Mouse (Mus musculus) adrenal gland, postnatal 36 days (tissue): ENCODE data around the gene Kif5a. TPM values are rescaled to one million over a fixed set of nuclear protein-coding genes. Genes with fewer than 3 reads are reported as not detected.

Experiments used
- DNase-seq, 2 experiments: peaks; one replicate each; pipeline ENCODE4 v3.0.0; 2021; ENCODE audit warnings: mixed read lengths in 1 of 2
- total RNA-seq, 2 experiments: library from RNA; stranded (reverse); gene quantifications; 2 replicates each; pipeline ENCODE4 v1.2.3; 2021

Kif5a gene
- total RNA-seq, 2 experiments from 2014 or later, result 6.3 to 7.5 TPM

DNA sequence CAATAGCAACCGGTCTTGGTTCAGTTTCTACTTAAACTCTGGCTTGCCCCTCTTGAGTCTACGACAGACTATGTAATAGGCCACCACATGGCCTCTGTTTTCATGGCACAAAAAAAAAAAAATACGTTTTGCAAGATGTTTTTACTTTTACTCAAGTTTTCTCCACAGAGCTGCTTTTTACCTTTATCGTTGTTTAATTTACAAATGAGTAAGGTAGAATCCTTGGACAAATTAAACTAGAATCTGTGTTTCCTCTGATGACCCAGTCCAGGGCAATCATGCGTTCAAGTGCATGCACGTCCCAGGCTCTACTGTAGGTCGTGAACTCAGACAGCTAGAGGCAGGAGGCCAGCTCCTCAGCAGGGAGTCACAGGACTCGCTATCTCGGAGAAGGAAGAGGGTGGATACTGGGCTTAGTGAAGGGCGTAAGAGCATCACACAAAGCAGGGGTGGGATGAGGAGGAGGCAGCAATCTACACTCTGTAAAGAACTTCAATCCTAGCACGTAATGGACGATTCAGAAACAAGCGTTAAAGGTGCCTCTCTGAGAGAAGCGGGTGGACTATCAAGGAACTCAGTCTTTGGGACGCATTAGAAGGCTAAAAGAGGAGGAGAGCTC, 26.5 kb upstream of the Kif5a start:
- peak; percentile 54 to 70 for DNase-seq

- DNase-seq, result peak; percentile 90 to 94
Measured at GRCm38 (mm10) chr10:127288800-127289572, 25.8 kb upstream of the Kif5a start, which contains the start of gene Mbd6. Gene Mbd6 (minus strand): TSS chr10:127289018.

- DNase-seq, result peak; percentile 67 to 68
Measured at GRCm38 (mm10) chr10:127288328-127288799, 25.2 kb upstream of the Kif5a start.

- no peak for DNase-seq
Measured at GRCm38 (mm10) chr10:127287936-127288293, 24.8 kb upstream of the Kif5a start.

DNA sequence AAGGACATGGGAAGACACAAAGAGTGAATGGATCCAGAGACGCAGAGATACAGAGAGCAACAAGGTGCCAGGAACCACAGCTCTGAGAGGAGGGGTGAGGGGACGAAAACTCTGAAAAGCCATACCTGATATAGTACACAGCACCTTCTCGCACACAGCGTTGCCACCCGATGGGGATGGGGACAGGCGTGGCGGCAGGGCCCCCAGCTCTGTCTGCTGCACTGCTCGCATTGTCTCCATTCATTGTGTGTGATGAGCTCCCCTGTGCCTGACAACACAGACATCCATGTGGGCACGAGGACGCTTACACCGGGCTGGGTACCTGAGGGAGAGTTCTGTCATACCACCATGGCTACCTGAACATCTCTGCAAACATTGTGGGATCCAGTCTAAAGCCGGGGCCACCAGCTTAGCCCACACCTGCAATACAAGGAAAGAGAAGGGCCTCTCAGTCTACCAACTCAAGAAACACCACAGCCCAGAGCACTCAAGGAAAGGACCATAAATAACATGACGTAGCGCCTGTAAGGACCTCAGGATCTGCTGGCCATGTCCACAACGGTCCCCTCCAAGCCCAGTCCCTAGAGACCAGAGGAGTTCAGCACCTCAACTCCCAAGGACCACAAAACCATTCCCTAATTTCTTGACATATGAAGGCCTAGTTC, 24.3 kb upstream of the Kif5a start:
- no peak for DNase-seq

DNA sequence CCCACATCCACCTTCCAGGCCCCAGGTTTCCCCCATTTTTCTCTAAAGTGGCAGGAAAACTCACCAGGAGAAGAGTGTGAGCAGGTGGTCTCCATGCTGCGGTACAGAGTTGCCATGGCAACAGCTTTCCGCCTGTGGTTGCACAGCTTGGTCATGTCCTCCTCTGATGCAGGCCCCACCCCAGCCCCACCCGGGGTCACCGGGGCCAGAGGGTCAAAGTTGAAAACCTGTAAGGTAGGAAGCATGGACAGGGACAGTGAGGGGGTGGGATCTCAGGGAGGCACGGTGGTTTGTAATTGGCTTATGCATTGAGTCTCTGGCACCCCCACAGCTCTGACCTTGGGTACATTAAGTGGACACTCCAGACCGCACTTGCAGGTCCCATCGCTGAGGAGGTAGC, 23.6 kb upstream of the Kif5a start:
- no peak for DNase-seq

- no peak for DNase-seq
Measured at GRCm38 (mm10) chr10:127286194-127286593, 23.0 kb upstream of the Kif5a start.

DNA sequence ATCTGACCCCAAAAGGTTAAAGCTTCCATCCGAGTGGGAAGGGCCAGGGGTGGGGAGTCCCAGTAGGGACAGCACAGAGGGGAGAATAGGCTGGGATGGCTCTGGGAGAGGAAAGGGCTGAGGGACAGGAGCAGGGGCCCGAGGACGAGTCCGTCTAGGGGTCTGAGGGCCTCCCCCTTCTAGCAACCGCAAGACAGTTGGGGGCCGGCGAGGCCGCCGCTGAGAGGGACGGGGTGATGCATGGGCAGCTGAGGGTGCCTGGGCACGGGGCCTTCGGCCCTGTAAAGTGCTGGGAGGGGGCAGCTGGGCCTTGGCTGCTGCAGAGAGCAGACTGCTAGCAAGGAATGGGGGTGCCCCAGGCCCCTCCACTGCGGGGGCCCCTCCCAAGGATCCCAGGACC, 22.5 kb upstream of the Kif5a start:
- DNase-seq, result no peak

DNA sequence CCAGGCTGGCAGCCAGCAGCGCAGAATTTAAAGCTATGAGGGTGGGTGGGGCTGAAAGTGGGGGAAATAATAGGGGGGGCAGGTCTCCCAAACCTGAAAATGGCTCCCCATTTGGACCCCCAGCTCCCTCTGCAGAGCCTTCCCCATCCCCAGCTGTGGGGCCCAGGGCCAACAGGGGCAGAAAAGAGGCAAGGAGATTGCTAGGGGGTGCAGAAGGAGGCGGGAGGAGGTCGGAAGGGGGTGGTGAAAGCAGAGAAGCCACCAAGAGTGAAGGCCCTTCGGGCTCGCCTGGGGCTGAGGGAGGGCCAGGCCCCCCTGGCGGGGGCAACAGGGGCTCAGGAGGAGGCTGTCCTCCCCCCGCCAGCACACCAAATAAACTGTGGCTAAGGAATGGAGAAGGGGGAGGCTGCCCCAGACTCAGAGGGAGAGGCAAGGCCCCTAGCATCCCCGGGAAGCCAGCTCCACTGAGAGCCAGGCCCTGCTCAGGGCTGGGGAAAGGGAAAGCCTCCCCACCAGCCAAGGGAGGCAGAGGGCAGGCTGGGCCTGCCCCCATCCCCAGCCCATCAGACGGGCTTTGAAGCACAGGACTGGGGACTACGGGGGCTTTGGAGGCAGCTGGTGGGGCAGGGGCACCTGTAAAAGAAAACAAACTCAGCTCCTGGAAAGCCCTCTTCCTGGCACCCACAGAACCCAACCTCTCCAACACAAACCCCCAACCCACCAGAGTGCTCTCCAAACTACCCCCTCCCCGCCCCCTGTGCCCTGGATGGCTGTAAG, 21.8 kb upstream of the Kif5a start:
- DNase-seq, result no peak

DNA sequence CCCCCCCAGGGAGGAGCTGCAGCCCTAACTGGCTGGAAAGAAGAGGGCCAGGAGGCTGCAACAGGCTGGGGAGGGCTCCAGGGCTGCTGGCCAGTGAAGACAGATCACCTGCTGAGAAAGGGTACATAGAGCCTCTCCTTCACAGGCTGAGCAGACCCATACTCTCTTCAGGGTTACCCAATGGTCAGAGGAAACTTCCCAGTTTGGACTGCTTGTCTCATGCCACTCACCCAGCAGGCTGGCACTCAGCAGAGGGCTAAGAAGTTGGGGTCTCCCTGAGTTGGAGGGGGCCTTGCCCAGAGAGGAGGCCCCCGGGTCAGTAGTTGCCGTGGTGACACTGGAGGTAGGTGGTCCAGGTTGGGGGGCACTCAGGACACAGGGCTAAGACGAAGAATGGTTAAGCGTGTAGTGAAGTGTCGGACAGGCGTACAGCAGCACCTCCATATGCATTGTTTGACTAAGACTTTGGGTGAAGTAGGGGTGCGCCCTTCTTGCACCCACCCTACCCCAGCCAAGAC, 21.0 kb upstream of the Kif5a start:
- DNase-seq, result no peak

DNA sequence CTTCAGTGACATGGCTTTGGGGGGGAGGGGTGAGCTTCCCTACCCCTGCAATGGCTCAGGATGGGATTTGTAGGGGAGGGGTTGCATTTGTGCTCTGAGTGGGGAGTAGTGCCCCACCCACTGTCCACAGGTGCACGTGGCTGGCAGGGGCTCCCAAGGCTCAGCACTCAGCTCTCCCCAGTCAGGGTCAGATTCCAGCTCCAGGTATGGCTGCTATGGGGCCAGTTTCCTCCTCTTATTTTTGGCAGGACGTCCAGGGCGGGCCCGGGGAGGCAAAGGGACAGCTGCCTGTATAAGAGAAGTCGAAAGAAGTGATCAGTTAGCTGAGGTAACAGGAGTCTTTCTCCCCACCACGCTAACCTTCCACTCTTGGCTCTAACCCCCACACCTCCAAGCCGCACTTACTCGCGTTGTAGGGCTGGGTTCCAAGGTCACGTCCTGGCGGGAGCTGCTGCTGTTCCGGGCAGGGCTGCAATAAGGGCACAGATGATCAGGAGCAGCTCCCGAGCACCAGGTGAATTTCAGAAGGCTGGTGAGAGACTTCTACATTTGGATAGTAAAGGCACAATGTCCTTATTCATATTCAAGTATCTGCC, 19.6 kb upstream of the Kif5a start:
- peak; percentile 57 to 66 for DNase-seq

DNA sequence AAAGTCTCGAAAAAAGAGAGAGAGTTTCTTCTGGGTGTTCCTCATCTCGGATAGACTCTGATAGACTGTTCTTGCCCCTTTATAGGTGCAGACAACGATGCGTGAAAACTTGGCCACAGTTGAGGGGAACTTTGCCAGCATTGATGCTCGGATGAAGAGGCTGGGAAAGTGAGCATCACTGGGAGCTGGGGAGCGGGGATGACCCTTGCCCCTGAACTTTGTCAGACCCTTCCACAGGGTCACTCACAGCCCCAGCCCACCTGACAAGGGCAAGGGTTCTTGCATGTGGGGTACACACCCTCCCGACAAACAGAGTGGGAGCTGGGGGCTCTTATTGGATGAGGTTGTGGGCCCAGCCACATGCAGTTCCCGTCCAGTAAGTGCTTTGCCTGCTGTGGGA, 18.2 kb upstream of the Kif5a start:
- DNase-seq, result no peak

DNA sequence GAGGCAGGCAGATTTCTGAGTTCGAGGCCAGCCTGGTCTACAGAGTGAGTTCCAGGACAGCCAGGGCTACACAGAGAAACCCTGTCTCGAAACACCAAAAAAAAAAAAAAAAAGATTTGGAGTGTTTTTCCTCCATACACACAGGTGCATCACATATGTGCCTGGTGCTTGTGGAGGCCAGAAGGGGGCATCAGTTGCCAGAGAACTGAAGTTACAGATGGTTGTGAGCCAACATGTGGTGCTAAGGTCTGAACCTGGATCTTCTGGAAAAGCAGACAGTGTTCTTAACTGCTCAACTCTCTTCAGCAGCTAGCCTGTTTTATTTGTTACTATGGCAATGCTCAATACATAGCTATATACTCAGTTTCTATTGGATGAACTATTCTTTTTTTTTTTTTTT, 16.6 kb upstream of the Kif5a start:
- DNase-seq, result no peak

DNA sequence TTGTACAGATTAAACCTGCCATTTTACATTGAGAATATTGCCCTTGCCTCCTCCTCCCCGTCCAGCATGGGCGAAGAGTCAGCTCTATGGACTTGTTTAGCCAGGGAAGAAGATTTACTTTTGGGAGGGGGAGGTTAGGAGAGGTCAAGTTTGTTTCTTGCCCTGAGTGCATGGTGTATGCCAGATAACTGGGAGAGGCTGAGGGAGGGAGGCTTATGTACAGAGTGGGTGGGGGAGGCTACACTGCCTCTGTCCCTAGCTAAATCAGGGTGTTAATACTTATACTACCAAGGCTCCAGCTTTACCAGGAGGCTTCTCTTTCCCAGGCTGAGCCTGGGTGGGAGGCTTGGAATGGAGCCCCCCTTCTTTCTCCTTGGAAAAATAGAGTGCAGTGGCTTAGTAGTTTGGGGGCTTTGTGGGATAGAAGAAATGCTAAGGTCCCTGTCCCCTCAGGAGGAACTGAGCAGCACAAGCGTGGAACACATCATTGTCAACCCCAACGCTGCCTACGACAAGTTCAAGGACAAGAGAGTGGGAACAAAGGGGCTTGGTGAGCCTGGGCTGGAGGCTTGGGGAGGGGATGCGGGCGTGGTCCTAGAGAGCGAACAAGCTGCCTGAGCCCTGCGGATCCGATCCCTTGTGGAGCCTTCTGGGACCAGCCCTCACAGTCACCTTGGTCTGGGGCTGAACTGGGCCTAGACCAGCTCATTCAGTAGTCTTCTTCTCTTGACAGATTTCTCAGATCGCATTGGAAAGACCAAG, 11.3 kb upstream of the Kif5a start:
- no peak for DNase-seq

DNA sequence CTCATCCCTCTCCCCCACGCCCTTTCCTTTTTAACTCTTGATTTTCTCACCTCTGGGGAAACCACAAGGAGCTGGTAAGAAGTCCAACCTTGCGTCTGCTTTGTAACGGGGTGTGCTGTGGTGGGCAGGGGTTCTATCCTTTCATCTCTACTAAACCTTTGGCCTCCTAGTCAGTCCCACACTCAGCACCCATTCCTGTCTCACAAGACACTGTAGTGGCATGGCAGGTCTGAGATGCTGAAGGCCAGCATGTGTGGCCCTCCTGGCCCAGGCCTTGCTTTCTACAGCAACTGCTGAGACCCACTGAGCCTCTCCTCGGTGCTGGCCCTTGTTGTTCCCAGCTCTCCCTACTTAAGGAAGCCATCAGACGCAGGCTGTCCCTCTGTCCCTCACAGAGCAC, 9.2 kb upstream of the Kif5a start:
- DNase-seq, result no peak

GRCm38 (mm10) chr10:127269884-127270283, 6.7 kb upstream of the Kif5a start:
- DNase-seq, result no peak

DNA sequence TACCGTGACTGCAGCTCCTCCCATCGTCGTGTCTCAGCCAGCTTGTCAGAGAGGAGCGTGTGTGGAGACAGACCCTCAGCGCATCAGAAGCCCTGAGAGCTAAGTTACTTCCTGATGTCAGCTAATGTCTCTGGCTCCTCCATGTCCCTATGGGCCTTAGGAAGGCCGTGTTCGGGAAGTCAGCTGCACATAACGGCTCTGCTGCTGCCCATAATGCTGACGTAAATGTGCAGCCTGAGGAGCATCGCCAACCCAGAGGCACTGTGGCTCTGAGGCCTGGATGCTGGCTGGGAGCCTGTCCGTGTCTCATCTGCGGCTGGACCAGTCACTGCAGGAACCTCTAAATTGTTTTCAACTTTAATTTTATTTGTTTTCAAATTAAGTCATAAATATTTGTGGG, 5.9 kb upstream of the Kif5a start:
- DNase-seq, result no peak

DNA sequence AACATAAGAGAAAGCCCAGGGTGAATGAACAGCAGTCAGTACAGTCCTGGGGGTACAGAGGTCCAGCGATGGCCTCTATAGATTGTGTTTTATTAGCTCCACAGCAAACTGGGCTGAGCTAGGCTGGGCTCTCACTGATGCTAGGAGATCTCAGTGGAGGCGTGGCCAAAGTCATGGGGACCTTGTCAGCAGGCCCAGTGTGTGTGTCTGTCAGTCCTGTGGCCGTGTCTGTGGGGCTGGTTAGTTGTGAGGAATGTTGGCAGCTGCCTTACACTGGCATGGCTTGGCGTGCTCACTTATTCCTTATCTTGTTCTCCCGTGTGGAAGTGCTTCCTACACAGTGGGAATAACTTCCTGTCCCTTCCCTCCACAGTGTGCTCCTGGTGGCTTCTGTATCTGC, 5.3 kb upstream of the Kif5a start:
- no peak for DNase-seq

GRCm38 (mm10) chr10:127267318-127267717, 4.2 kb upstream of the Kif5a start:
- no peak for DNase-seq

DNA sequence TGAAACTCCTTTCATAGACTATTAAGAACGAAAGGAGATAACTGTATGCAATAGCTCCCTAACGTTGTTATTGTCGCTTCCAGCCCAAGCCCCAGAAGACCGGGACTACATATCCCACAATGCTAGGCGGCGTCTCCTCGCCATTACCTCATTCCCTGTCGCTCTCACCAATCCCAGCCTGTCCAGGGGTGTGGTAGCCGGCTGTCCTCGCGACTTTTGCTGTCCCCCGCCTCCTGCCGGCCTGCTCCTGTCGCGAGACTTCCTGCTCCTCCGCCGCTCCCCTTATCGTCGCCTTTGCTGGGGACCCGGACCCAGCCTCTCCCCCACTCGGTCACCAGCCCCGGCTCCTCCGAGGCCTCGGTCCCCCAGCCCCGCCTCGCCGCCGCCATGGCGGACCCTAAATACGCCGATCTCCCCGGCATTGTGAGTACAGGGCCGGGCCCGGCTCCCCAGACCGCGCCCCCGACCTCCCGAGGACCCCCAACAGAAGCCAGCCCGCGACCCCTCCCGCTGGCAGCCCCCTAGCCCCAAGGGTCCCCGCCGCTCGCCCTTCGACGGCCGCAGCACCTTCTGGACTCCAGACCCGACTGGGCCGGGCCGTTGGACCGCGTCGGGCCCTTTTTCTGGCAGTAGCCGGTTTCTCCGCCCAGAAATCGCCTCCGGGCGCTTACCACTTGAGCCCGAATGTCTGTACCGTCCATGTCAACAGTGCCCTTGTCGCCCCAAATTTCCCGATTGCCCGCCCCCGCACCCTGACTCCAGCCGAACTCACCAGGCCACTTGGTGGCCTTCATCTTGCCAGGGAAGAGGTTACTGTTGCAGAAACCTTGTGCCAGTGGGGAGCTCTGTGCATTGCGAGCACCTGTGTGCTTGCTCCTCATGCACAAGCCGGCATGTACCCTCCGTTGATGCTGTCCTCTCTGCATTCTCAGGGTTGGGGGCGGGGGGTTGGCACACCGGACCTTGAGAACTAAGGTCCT, 3.3 kb upstream of the Kif5a start, which contains the start of gene Dctn2:
Gene Dctn2, plus strand, starts transcription at position 257 of the 980 bp plus-strand sequence.
- DNase-seq, result peak; percentile 96 to 97
